Mouse (Mus musculus): ENCODE results near the gene Inha. TPM values are rescaled to one million over a fixed set of nuclear protein-coding genes. Genes with fewer than 3 reads are reported as not detected.
A peak's percentile ranks its signal among the peaks of the same experiment; 100 is the strongest.

The Inha gene
- total RNA-seq, 1 experiment from 2014 or later: not detected

GRCm38 (mm10) chr1:75548871-75549270 lies 42.0 kb downstream of the Inha start:
- ATAC-seq (ENCODE audit: extremely low read depth, insufficient number of reproducible peaks, low FRiP score, poor library complexity, severe bottlenecking): no peak

- no peak for ATAC-seq (ENCODE audit: extremely low read depth, insufficient number of reproducible peaks, low FRiP score, poor library complexity, severe bottlenecking)
Measured at GRCm38 (mm10) chr1:75549289-75550279, 42.7 kb downstream of the Inha start.

- no peak for ATAC-seq (ENCODE audit: extremely low read depth, insufficient number of reproducible peaks, low FRiP score, poor library complexity, severe bottlenecking)
Measured at GRCm38 (mm10) chr1:75550586-75550985, 43.7 kb downstream of the Inha start.

- ATAC-seq (ENCODE audit: extremely low read depth, insufficient number of reproducible peaks, low FRiP score, poor library complexity, severe bottlenecking): no peak
Measured at GRCm38 (mm10) chr1:75555680-75556079, 48.8 kb downstream of the Inha start.

- no peak for ATAC-seq (ENCODE audit: extremely low read depth, insufficient number of reproducible peaks, low FRiP score, poor library complexity, severe bottlenecking)
Measured at GRCm38 (mm10) chr1:75556143-75556781, 49.4 kb downstream of the Inha start.

GRCm38 (mm10) chr1:75557041-75557440 lies 50.2 kb downstream of the Inha start:
- no peak for ATAC-seq (ENCODE audit: extremely low read depth, insufficient number of reproducible peaks, low FRiP score, poor library complexity, severe bottlenecking)

- ATAC-seq (ENCODE audit: extremely low read depth, insufficient number of reproducible peaks, low FRiP score, poor library complexity, severe bottlenecking): no peak
Measured at GRCm38 (mm10) chr1:75558388-75559178, 51.7 kb downstream of the Inha start.

- ATAC-seq (ENCODE audit: extremely low read depth, insufficient number of reproducible peaks, low FRiP score, poor library complexity, severe bottlenecking): peak; percentile 74
Measured at GRCm38 (mm10) chr1:75559212-75559925, 52.5 kb downstream of the Inha start.

Other genes with a start within 250 kb of the Inha start
- gene Ptprn, start 242.6 kb upstream of the Inha start, total RNA-seq (2017): not detected in 2 replicates
- not detected in 2 replicates for gene Resp18, start 228.7 kb upstream of the Inha start, total RNA-seq (2017)
- 33.1 and 39.0 TPM in 2 replicates for gene Dnpep, start 189.1 kb upstream of the Inha start, total RNA-seq (2017)
- gene Des, start 146.7 kb upstream of the Inha start, total RNA-seq (2017): not detected in 2 replicates
- not detected in 2 replicates for gene Speg, start 131.8 kb upstream of the Inha start, total RNA-seq (2017)
- 32.6 and 34.4 TPM in 2 replicates for gene Gmppa, start 71.1 kb upstream of the Inha start, total RNA-seq (2017)
- gene Asic4, start 56.6 kb upstream of the Inha start, total RNA-seq (2017): not detected in 2 replicates
- gene Chpf, start 27.8 kb upstream of the Inha start, total RNA-seq (2017): 2.5 and 4.1 TPM in 2 replicates
- gene Tmem198, start 27.5 kb upstream of the Inha start, total RNA-seq (2017): 0.35 TPM in 1 of 2 replicates, not detected in the other
- gene Obsl1, start 625 bp upstream of the Inha start, total RNA-seq (2017): not detected in 2 replicates
- gene Stk11ip, start 14.5 kb downstream of the Inha start, total RNA-seq (2017): 57.0 and 72.0 TPM in 2 replicates
- not detected in 2 replicates for gene Slc4a3, start 39.2 kb downstream of the Inha start, total RNA-seq (2017)